Mouse (Mus musculus) lung, postnatal 36 days (tissue): ENCODE data around the gene Accs.
A peak's percentile ranks its signal among the peaks of the same experiment; 100 is the strongest.

Source experiments
- DNase-seq: peaks from one replicate; pipeline ENCODE4 v3.0.0; 2022; ENCODE audit warnings: mixed read lengths

Gene Accs

GRCm38 (mm10) chr2:93849505-93850089 lies at the start of gene Accs:
Gene Accs, minus strand, starts transcription at chr2:93849943.
- peak; percentile 89 for DNase-seq

GRCm38 (mm10) chr2:93891611-93892280 lies 42.0 kb upstream of the Accs start:
- peak; percentile 75 for DNase-seq

GRCm38 (mm10) chr2:93890143-93890542 lies 40.4 kb upstream of the Accs start:
- DNase-seq = peak; percentile 51

- no peak for DNase-seq
These were observed 39.3 kb upstream of the Accs start for GRCm38 (mm10) chr2:93889071-93889470.

- DNase-seq = no peak
These were observed 38.6 kb upstream of the Accs start for GRCm38 (mm10) chr2:93888366-93888765.

GRCm38 (mm10) chr2:93887273-93887672 lies 37.5 kb upstream of the Accs start:
- DNase-seq = peak; percentile 75

- no peak for DNase-seq
These were observed 36.5 kb upstream of the Accs start for GRCm38 (mm10) chr2:93886013-93886794.

- DNase-seq = no peak
These were observed 33.3 kb upstream of the Accs start for GRCm38 (mm10) chr2:93883066-93883465.

GRCm38 (mm10) chr2:93881640-93882367 lies 32.1 kb upstream of the Accs start:
- no peak for DNase-seq

GRCm38 (mm10) chr2:93880981-93881380 lies 31.2 kb upstream of the Accs start:
- DNase-seq = no peak

GRCm38 (mm10) chr2:93880450-93880849 lies 30.7 kb upstream of the Accs start:
- DNase-seq = no peak

- DNase-seq = no peak
These were observed 27.3 kb upstream of the Accs start for GRCm38 (mm10) chr2:93877005-93877404.

GRCm38 (mm10) chr2:93874606-93875005 lies 24.9 kb upstream of the Accs start:
- DNase-seq = no peak

- DNase-seq = no peak
These were observed 24.4 kb upstream of the Accs start for GRCm38 (mm10) chr2:93874227-93874514.

- DNase-seq = no peak
These were observed 23.9 kb upstream of the Accs start for GRCm38 (mm10) chr2:93873449-93874226.

- no peak for DNase-seq
These were observed 22.5 kb upstream of the Accs start for GRCm38 (mm10) chr2:93872257-93872656.

- no peak for DNase-seq
These were observed 21.7 kb upstream of the Accs start for GRCm38 (mm10) chr2:93871411-93871925.

- peak; percentile 83 for DNase-seq
These were observed 21.1 kb upstream of the Accs start for GRCm38 (mm10) chr2:93870842-93871241.

GRCm38 (mm10) chr2:93869107-93869600 lies 19.4 kb upstream of the Accs start, which contains the start of gene Accsl:
Gene Accsl, minus strand, starts transcription at chr2:93869157.
- DNase-seq = no peak

- DNase-seq = no peak
These were observed 18.8 kb upstream of the Accs start for GRCm38 (mm10) chr2:93868566-93868965.

- no peak for DNase-seq
These were observed 13.5 kb upstream of the Accs start for GRCm38 (mm10) chr2:93863229-93863628.

GRCm38 (mm10) chr2:93858845-93859244 lies 9.1 kb upstream of the Accs start:
- DNase-seq = no peak
